Comparison of ENCODE assay signal across 9 mouse cellular contexts in the genomic region with DNA sequence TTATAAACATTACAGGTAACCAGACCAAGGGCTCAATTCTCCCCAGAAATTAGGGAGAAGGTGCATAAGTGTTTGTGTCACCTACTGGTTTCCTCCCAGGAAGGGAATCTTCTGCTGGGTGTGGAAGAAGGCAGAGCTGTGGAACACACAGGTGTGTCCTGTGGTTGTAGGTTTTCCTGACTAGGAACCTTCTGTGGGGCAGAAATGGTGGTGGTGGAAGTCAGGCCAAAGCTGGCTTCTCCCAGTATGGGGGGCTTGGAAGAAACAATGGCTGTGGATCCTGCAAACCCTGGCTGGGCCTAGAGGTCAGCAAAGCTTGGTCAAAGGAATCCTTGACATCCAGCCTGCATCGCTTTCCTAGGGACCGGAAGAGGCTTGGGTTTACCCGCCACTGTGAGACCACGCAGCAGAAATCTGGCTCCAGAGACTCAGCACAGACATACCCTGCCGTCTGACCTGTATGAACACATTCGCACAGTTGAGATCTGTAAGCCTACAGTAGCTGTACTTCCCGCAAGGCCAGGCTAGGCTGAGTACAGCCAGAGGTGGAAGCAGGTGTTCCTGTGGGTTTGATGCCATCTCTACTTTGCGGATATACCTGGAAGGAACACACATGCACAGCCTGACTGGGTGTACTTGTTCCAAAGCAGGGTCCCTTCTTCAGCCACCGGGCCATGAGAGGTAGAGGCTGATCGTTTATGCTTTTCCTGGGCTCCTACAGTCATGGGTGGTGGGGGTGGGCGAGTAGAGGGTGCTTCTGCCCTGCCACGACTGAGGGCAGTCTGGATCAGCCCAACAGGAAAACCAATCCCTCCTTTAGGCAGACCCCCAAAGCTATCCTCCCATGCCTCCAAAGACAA. TPM values are rescaled to one million over a fixed set of nuclear protein-coding genes. Genes with fewer than 3 reads are reported as not detected.
DNase-seq lines count a peak whose midpoint lies in the region; ATAC-seq lines count a peak whose summit lies in the region.
"Had no signal": no experiment of that assay in that cellular context is flagged by ENCODE, and none has a peak within 500 bp of the region (broad histone marks: within the 10 kb centered on the region; RNA-seq: fewer than 3 reads in every experiment).

No protein-coding gene starts in this region.

- H3K9ac ChIP-seq in lung, embryonic 15.5 days: 0 out of 2 replicates have a peak overlapping the region, but pooled peaks have one; percentile 5
- peak overlapping the region; percentile 29 for H3K9ac ChIP-seq in hindbrain, embryonic 16.5 days (ENCODE audit: low read depth, low read length)
- H3K9ac ChIP-seq in neural tube, embryonic 13.5 days: peak overlapping the region; percentile 98

- peaks cover 66% of the 10 kb centered on the region for H3K4me1 ChIP-seq in lung, embryonic 15.5 days
- peaks cover 63% of the 10 kb centered on the region for H3K4me1 ChIP-seq in hindbrain, embryonic 16.5 days (ENCODE audit: control insufficient read depth, insufficient read depth, low read depth, low read length)
- H3K4me1 ChIP-seq in neural tube, embryonic 13.5 days (replicated peaks): peaks cover 84% of the 10 kb centered on the region

- H3K4me2 ChIP-seq in lung, embryonic 15.5 days: no peak overlapping the region
- no peak overlapping the region for H3K4me2 ChIP-seq in hindbrain, embryonic 16.5 days (ENCODE audit: low read length)
- H3K4me2 ChIP-seq in neural tube, embryonic 13.5 days: peak overlapping the region; percentile 99

- H3K36me3 ChIP-seq in lung, embryonic 15.5 days: no peaks in the 10 kb centered on the region
- no peaks in the 10 kb centered on the region for H3K36me3 ChIP-seq in hindbrain, embryonic 16.5 days (ENCODE audit: control insufficient read depth, insufficient read depth, low read length)
- no peaks in the 10 kb centered on the region for H3K36me3 ChIP-seq in neural tube, embryonic 13.5 days

- WGBS in lung, embryonic 15.5 days: 60% methylated on average over 12 of the region's 12 CpGs
- 63% methylated on average over 12 of the region's 12 CpGs for WGBS in hindbrain, embryonic 16.5 days
- WGBS in neural tube, embryonic 13.5 days: 64% methylated on average over 12 of the region's 12 CpGs

- H3K27ac ChIP-seq in lung, embryonic 15.5 days: peak overlapping the region; percentile 92
- H3K27ac ChIP-seq in hindbrain, embryonic 16.5 days (ENCODE audit: low read depth, low read length): no peak overlapping the region; the same call in 1 of the 2 replicates
- peak overlapping the region; percentile 99 for H3K27ac ChIP-seq in neural tube, embryonic 13.5 days (replicated peaks)

- no peaks in the 10 kb centered on the region for H3K9me3 ChIP-seq in lung, embryonic 15.5 days
- H3K9me3 ChIP-seq in hindbrain, embryonic 16.5 days (ENCODE audit: control insufficient read depth, low read length): no peaks in the 10 kb centered on the region
- H3K9me3 ChIP-seq in neural tube, embryonic 13.5 days: no peaks in the 10 kb centered on the region

- peak; percentile 18 for DNase-seq in cerebellum, adult 9-10 months
- DNase-seq in cerebellum, adult 8-10 months: no peak
- DNase-seq in lung, adult 18-20 months: no peak
- no peak for DNase-seq in urinary bladder, postnatal 10 days (ENCODE audit: low spot score)

- no peak overlapping the region for H3K4me3 ChIP-seq in lung, embryonic 15.5 days
- H3K4me3 ChIP-seq in hindbrain, embryonic 16.5 days (ENCODE audit: low read length): no peak overlapping the region
- 0 out of 2 replicates have a peak overlapping the region, but pooled peaks have one; percentile 79 for H3K4me3 ChIP-seq in neural tube, embryonic 13.5 days
- H3K4me3 ChIP-seq: erythroblast, embryonic 14.5 days had no signal

- no peaks in the 10 kb centered on the region for H3K27me3 ChIP-seq in lung, embryonic 15.5 days
- no peaks in the 10 kb centered on the region for H3K27me3 ChIP-seq in hindbrain, embryonic 16.5 days (replicated peaks; ENCODE audit: control insufficient read depth, insufficient read depth, low read length)
- no peaks in the 10 kb centered on the region for H3K27me3 ChIP-seq in neural tube, embryonic 13.5 days

- no peak for ATAC-seq in lung, embryonic 15.5 days (ENCODE audit: borderline replicate concordance, extremely low read depth, low FRiP score, low TSS enrichment)
- ATAC-seq in hindbrain, embryonic 16.5 days: no peak
- ATAC-seq in neural tube, embryonic 13.5 days (ENCODE audit: low read depth): no peak
- ATAC-seq in activated CD4-positive, CD25-positive, alpha-beta regulatory T cell, adult 4 months: no peak

RNA-seq across cellular contexts. Expression of a gene that starts 6.1 kb away (rescaled TPM):
- 8.7 and 9.2 TPM in 2 replicates for polyA plus RNA-seq in lung, embryonic 15.5 days (2015; fragmentation: Nextera tagmentation; extraction: Ambion mirVana)
- polyA plus RNA-seq in hindbrain, embryonic 16.5 days (2015; fragmentation: Nextera tagmentation; extraction: Ambion mirVana): 7.8 and 9.7 TPM in 2 replicates
- 13.6 and 15.3 TPM in 2 replicates for polyA plus RNA-seq in neural tube, embryonic 13.5 days (2015; fragmentation: Nextera tagmentation; extraction: Ambion mirVana)
- polyA plus RNA-seq in activated CD4-positive, CD25-positive, alpha-beta regulatory T cell, adult 4 months (2017; shearing (Covaris generic)): not detected

Comparison
In these comparisons a context has a peak if more than half of its experiments do, and no peak if none do; other contexts are left out.
1. H3K9ac ChIP-seq: peak in every context shown above with its lines; median percentile 98 in neural tube, embryonic 13.5 days; 29 in hindbrain, embryonic 16.5 days; 5 in lung, embryonic 15.5 days.